Mouse (Mus musculus) kidney, postnatal 4 days (tissue): Measurements from ENCODE around the gene Gm10309.

Source experiments
- DNase-seq, 2 experiments: peaks; one replicate each; pipeline ENCODE4 v3.0.0; 2021; ENCODE audit warnings: mixed read lengths in 2 of 2

The Gm10309 gene

GRCm38 (mm10) chr17:86467967-86468366 lies 37.1 kb downstream of the Gm10309 start:
- DNase-seq: no peak

DNA sequence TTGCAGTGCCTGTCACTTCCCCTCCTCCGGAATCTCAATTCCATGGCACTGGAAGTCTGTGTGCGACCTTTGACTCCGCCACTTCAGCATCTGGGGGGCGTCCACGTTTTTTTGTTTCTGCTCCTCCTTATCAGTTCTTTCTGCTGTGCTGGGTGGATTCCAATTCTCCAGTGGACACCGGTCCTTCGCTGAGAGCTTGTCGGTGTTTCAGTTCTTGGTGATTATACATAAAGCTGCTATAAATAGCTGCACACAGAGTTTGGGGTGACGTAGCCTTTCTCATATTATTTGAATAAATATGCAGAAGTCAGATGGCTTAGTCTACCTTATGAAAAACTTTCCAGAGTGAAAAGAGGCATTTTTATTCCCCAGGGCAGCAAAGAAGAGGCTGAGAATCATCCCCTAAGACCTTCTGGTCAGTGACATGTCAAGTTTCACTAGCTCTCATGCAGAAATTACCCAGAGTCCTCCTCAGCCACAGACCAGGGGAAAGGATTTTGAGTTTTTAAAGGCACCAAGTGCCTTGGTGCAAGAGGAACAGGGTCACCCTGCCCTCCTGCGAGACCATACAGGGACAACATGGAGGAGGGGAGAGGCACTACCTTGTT lies 37.6 kb downstream of the Gm10309 start:
- no peak for DNase-seq

DNA sequence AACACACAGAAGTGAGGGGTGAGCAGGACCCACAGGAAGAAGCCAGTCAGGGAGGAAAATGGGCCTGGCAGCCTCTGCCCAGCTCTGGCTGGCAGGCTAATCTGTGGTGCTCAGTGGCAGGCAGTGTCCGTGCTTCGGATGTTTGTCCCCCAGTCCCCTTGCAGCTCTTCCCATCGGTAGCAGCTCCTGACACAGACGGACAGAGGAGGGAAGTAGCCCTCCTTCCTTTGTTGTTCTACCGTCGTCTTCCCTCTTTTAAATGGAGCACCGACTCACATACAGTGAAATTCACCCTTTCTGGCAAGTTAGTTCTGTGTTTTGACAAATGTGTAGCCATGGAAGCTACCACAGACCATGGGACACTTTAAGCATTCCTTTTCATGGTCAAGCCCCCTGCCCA lies 38.2 kb downstream of the Gm10309 start:
- DNase-seq: no peak

DNA sequence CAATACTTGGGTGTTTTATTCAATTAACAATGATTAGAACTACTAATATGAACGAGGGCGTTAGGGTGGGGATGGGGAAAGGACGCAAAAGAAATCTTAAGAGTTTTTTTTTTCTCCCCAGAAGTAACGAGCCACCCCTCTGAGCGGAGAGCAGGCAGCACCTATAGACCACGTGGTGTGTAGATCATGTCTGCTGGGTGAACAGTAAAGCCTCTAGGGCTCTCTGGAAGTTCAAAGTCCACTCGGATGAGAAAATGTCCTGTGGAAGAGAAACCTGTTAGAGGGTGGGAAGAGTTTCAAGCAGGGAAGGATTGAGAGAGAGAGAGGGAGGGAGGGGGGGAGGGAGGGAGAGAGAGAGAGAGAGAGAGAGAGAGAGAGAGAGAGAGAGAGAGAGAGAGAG lies 38.6 kb downstream of the Gm10309 start:
- no peak for DNase-seq

DNA sequence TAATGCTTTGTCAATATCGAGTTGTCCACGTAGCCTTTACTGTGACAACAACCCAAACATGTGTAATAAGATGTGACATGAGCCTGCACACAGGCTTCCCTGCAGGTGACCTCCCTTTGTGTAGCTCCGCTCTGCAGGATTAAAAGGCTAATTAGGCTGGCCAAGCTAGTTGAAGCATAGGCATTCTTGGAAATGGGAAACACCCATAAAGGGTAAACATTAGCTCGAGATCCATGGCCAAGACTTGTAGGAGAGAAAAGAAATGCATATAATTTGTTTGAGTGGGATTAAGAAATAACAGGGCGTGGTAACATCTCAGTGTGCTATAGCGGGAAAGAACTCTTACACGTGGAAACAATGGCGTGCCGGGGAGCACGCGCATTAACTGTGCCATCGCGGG lies 39.2 kb downstream of the Gm10309 start:
- DNase-seq: no peak

DNA sequence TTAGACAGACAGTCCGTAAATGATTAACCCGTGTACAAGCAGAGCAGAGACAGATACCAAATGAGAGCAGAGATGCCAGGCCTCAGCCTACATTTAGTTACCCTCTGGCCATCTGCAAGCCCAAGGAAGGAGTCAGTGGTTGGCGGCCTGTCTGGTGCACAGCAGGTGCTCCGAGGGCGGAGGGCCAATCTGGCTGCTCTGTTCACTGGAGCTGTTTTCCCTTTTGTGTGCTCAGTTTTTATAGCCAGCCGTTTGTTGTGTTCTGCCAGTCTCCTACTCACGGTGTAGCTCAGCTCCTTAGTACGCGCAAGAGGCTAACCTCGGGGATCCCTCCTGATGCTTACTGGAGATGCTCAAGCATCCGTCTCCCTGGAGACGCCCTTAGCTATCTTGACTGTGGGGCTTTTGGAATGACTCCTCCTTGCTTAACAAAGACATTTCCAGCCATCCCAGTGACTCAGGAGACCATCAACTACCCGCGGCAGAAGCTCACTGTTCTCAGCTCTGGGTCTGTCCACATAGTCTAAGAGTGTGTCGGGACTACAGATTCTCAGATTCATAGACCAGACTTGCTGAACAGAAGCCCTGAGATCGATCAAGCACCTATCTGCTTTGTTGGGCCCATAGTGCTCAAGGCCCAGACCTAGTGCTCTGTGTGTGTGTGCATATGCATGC lies 40.2 kb downstream of the Gm10309 start:
- DNase-seq: no peak

- no peak for DNase-seq
Measured at GRCm38 (mm10) chr17:86464197-86464596, 40.8 kb downstream of the Gm10309 start.

GRCm38 (mm10) chr17:86463369-86463768 lies 41.7 kb downstream of the Gm10309 start:
- no peak for DNase-seq

DNA sequence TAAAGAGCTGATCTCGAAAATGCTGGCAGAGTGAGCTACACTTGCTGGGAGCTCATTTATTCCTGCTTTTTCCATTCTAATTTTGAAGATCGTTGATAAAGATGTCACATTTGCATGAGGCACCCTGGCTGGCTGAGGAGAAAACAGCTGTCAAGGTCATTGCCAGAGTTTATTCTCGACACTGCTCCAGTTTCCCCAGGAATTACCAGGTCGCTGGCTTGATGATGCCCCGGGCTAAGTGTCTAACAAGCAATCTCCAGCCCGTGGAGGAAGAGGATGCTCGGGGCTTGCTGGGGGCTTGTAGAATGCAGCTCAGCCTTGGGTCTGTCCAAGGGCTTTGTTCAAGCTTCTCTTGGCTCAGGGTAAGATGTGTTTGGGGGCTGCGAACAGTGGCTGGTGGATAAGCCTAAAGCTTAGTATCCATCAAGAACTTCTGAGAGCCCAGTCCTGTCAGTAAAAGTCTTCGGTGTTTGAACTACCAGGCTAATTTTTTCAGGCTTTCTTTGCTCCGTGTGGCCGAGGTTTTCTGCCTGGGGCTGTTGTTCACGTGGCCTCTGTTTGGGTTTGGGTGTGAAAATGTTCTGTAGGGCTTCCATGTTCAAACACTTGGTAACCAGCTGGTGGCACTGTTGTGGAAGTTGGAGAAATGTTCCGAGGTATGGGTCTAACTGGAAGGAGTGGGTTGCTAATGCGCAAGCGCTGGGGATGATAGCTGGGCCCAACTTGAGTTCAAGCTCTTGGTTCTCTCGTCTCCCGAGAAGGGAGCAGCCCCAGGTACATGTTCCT lies 44.2 kb downstream of the Gm10309 start:
- DNase-seq: no peak

DNA sequence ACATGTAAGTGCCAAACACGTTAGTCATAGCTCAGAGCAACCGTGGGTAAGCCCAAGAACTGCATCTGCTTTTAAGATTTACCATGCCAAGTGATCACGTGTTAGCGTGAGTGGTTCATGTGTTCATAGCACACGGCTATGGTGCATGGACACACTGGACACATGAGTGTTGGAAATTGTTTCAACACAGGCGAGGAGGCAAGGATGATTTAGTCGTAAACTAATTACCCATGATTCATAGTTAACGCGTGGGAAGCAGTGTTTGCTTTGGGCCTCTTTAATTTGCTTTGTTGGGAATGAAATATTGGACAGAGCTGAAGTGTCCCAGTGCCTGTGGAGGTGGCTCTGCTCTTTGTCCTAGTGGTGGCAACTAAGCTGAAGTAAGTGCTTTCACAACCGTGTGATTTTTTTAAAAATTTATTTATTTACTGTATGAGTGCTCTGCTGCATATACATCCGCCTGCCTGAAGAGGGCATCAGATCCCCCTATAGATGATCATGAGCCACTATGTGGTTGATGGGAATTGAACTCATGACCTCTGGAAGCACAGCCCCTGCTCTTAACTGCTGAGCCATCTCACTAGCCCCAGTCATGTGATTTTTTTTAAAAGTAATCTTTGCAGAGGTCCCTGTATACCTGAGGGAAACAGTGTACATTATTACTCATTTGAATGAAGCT lies 46.6 kb downstream of the Gm10309 start:
- DNase-seq: no peak

- DNase-seq: no peak
Measured at GRCm38 (mm10) chr17:86456512-86456911, 48.5 kb downstream of the Gm10309 start.

GRCm38 (mm10) chr17:86454351-86454706 lies 50.7 kb downstream of the Gm10309 start:
- DNase-seq: no peak

DNA sequence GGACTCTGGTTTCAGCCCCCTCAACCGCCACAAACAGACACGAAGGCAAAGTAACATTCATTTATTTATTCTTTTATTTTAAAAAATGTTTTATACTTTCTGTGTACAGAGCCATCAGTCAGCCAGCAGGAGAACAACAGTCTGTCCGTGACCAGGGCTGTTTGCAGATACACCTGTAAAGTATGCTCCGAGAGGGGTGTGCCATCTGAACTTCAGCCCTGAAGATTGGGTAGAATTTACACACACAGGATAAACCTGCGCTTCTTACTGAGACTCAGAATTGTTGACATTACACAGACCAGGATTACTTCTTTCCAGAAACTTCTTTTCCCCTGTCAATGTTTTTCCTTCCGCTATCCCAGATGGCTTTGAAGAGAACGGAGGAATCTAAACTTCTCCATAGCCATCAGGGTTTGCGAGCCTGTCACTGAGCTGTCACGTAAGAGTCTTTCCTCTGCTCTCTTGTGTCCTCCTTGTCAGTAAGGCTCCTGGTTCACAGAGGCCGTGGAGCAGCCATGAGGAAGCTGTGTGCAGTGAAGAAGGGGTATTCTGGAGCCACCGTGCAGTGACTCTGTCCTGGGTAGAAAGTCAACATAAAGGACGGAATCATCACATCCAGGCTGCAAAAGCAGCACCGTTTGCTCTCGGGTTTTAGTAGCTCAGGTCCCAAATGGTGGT lies 51.2 kb downstream of the Gm10309 start:
- DNase-seq: no peak

DNA sequence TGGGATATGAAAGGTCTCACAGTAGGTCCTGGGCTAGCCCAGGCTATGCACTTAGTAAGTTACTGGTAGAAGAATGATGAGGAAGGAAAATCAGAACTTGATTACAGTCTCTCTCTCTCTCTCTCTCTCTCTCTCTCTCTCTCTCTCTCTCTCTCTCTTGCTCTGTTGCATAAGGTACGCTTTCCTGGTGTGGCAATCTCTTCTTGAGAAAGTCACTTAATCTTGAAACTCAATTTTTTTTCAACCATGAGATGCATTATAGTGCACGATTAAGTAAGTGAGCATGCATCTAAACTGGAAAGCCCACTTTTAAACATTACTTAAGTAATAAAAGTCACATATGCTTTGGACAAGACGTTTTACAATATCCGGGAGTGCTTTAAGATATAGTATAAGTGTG lies 52.1 kb downstream of the Gm10309 start:
- no peak for DNase-seq
